Mouse (Mus musculus) heart, embryonic 11.5 days (tissue): ENCODE measurements around the gene S100a3. TPM values are rescaled to one million over a fixed set of nuclear protein-coding genes. Genes with fewer than 3 reads are reported as not detected.
A peak's percentile ranks its signal among the peaks of the same experiment; 100 is the strongest.

Source experiments
- ATAC-seq: fragments of 200-750 bp; cut with Nextera tagmentation; replicated peaks from 2 replicates; pipeline ENCODE4 v1.8.0; 2017; ENCODE audit warnings: moderate library complexity; ENCODE audit not compliant: insufficient number of reproducible peaks, low FRiP score, low TSS enrichment
- H3K27ac ChIP-seq: fragments of 300-500 bp; sonication (generic); 2 replicates; pipeline ENCODE4 v1.5.1; 2014; ENCODE audit warnings: mild to moderate bottlenecking, low read depth, low read length
- H3K27me3 ChIP-seq: fragments of 300-500 bp; sonication (generic); 2 replicates; pipeline ENCODE4 v1.6.1; 2014; ENCODE audit warnings: mild to moderate bottlenecking, low read length, mixed read lengths; ENCODE audit not compliant: control insufficient read depth, insufficient read depth
- H3K36me3 ChIP-seq: fragments of 300-500 bp; sonication (generic); 2 replicates; pipeline ENCODE4 v1.6.1; 2014; ENCODE audit warnings: mild to moderate bottlenecking, low read length, moderate library complexity, mixed read lengths; ENCODE audit not compliant: control insufficient read depth, insufficient read depth
- H3K4me1 ChIP-seq: fragments of 300-500 bp; sonication (generic); 2 replicates; pipeline ENCODE4 v1.6.1; 2014; ENCODE audit warnings: low read length; ENCODE audit not compliant: control insufficient read depth, insufficient read depth
- H3K4me2 ChIP-seq: fragments of 300-500 bp; sonication (generic); 2 replicates; pipeline ENCODE4 v1.6.1; 2014; ENCODE audit warnings: mild to moderate bottlenecking, moderate library complexity
- H3K4me3 ChIP-seq: fragments of 300-500 bp; sonication (generic); 2 replicates; pipeline ENCODE4 v1.5.1; 2014; ENCODE audit warnings: low read depth, low read length
- H3K9ac ChIP-seq: fragments of 300-500 bp; sonication (generic); 2 replicates; pipeline ENCODE4 v1.6.1; 2014; ENCODE audit warnings: mild to moderate bottlenecking, low read depth, low read length, moderate library complexity
- H3K9me3 ChIP-seq: fragments of 300-500 bp; sonication (generic); replicated peaks from 2 replicates; pipeline ENCODE4 v1.6.1; 2016; ENCODE audit warnings: low read length; ENCODE audit not compliant: control insufficient read depth
- WGBS: fragments of 180-500 bp; shearing (Covaris S2); extraction: QIAGEN DNeasy Blood & Tissue Kit; methylation state at CpG from one replicate; pipeline ENCODE4 v1.1.7; 2014; ENCODE audit not compliant: insufficient replicate concordance; 5-methylcytosine and 5-hydroxymethylcytosine counted together
- polyA plus RNA-seq: library from polyadenylated mRNA; unstranded; fragments of >200 nt; fragmentation: Nextera tagmentation; extraction: Ambion mirVana; gene quantifications from 2 replicates; pipeline ENCODE4 v1.2.1, GENCODE M21; 2014

S100a3 gene
- polyA plus RNA-seq, 1 experiment from 2014 or later = 0.24 TPM

- Histone ChIP-seq H3K27ac (0 out of 2 replicates have a peak overlapping the region, but pooled peaks have one; percentile 5), H3K9me3 (no peaks in the 10 kb centered on the region), H3K4me1 (no peaks in the 10 kb centered on the region; the same call in 1 of the 2 replicates), H3K27me3 (no peaks in the 10 kb centered on the region), H3K4me3 (no peak overlapping the region), H3K9ac (no peak overlapping the region), H3K4me2 (no peak overlapping the region), H3K36me3 (no peaks in the 10 kb centered on the region)
- no peak for ATAC-seq
- 53% methylated on average over 4 of the region's 4 CpGs for WGBS
These were observed 19.5 kb upstream of the S100a3 start for GRCm38 (mm10) chr3:90540904-90541303.

GRCm38 (mm10) chr3:90549676-90550420 is 10.5 kb upstream of the S100a3 start:
- ATAC-seq = no peak
- Histone ChIP-seq H3K27ac (no peak overlapping the region), H3K4me3 (no peak overlapping the region), H3K4me1 (peaks cover 2% of the 10 kb centered on the region; the same call in 1 of the 2 replicates), H3K9me3 (no peaks in the 10 kb centered on the region), H3K9ac (no peak overlapping the region), H3K36me3 (no peaks in the 10 kb centered on the region), H3K27me3 (no peaks in the 10 kb centered on the region), H3K4me2 (no peak overlapping the region)
- 47% methylated on average over 5 of the region's 5 CpGs for WGBS

- no peak for ATAC-seq
- Histone ChIP-seq H3K4me2 (no peak overlapping the region), H3K27ac (no peak overlapping the region), H3K9me3 (no peaks in the 10 kb centered on the region), H3K9ac (no peak overlapping the region), H3K36me3 (no peaks in the 10 kb centered on the region), H3K4me3 (no peak overlapping the region), H3K4me1 (peaks cover 2% of the 10 kb centered on the region; the same call in 1 of the 2 replicates), H3K27me3 (no peaks in the 10 kb centered on the region)
- 91% methylated on average over 2 of the region's 2 CpGs for WGBS
These were observed 10.0 kb upstream of the S100a3 start for GRCm38 (mm10) chr3:90550421-90550790.

- Histone ChIP-seq H3K4me3 (no peak overlapping the region), H3K9me3 (no peaks in the 10 kb centered on the region), H3K9ac (no peak overlapping the region), H3K27ac (no peak overlapping the region), H3K4me2 (no peak overlapping the region), H3K27me3 (no peaks in the 10 kb centered on the region), H3K36me3 (no peaks in the 10 kb centered on the region), H3K4me1 (peaks cover 2% of the 10 kb centered on the region; the same call in 1 of the 2 replicates)
- 76% methylated on average over 2 of the region's 2 CpGs for WGBS
- no peak for ATAC-seq
These were observed 8.1 kb upstream of the S100a3 start for GRCm38 (mm10) chr3:90552231-90552630.

- no peak for ATAC-seq
- no peaks in the 10 kb centered on the region for H3K27me3 ChIP-seq
- H3K27ac ChIP-seq = no peak overlapping the region
- no peaks in the 10 kb centered on the region for H3K4me1 ChIP-seq
- H3K9ac ChIP-seq = no peak overlapping the region
- no peaks in the 10 kb centered on the region for H3K36me3 ChIP-seq
- no peak overlapping the region for H3K4me3 ChIP-seq
- H3K9me3 ChIP-seq = no peaks in the 10 kb centered on the region
- H3K4me2 ChIP-seq = no peak overlapping the region
- 64% methylated on average over 5 of the region's 5 CpGs for WGBS
These were observed 4.4 kb upstream of the S100a3 start for GRCm38 (mm10) chr3:90555954-90556353.

- H3K9me3 ChIP-seq = no peaks in the 10 kb centered on the region
- H3K4me1 ChIP-seq = no peaks in the 10 kb centered on the region
- no peaks in the 10 kb centered on the region for H3K36me3 ChIP-seq
- H3K27ac ChIP-seq = no peak overlapping the region
- H3K4me2 ChIP-seq = no peak overlapping the region
- 79% methylated on average over 5 of the region's 5 CpGs for WGBS
- ATAC-seq = no peak
- H3K4me3 ChIP-seq = no peak overlapping the region
- H3K27me3 ChIP-seq = no peaks in the 10 kb centered on the region
- no peak overlapping the region for H3K9ac ChIP-seq
These were observed 14.3 kb downstream of the S100a3 start for GRCm38 (mm10) chr3:90574691-90575090.

- Histone ChIP-seq H3K27me3 (no peaks in the 10 kb centered on the region), H3K27ac (no peak overlapping the region), H3K4me3 (no peak overlapping the region), H3K4me2 (no peak overlapping the region), H3K9ac (no peak overlapping the region), H3K4me1 (no peaks in the 10 kb centered on the region), H3K9me3 (no peaks in the 10 kb centered on the region), H3K36me3 (no peaks in the 10 kb centered on the region)
- ATAC-seq = no peak
- WGBS = 76% methylated on average over 3 of the region's 3 CpGs
These were observed 14.9 kb downstream of the S100a3 start for GRCm38 (mm10) chr3:90575320-90575719.

GRCm38 (mm10) chr3:90576351-90577001 is 16.1 kb downstream of the S100a3 start:
- no peak overlapping the region for H3K4me3 ChIP-seq
- 66% methylated on average over 10 of the region's 10 CpGs for WGBS
- no peaks in the 10 kb centered on the region for H3K9me3 ChIP-seq
- no peak overlapping the region for H3K4me2 ChIP-seq
- no peak for ATAC-seq
- H3K4me1 ChIP-seq = no peaks in the 10 kb centered on the region
- no peak overlapping the region for H3K9ac ChIP-seq
- no peaks in the 10 kb centered on the region for H3K36me3 ChIP-seq
- H3K27ac ChIP-seq = no peak overlapping the region
- no peaks in the 10 kb centered on the region for H3K27me3 ChIP-seq
